Mouse (Mus musculus) testis, adult 2 months (tissue): ENCODE measurements at regions not wholly inside any gene's neighbourhood (a gene's known extent, or its start where the extent isn't known, plus 50 kb on each side); places are given as distances from the start of the nearest gene placed in this dataset.
"Not testable (repeated sequence)": the region's sequence is repeated elsewhere in the genome, so short reads cannot be mapped to it uniquely, and the experiment has no call there.

Experiments
- CTCF ChIP-seq: fragments of 200-500 bp; IDR thresholded peaks from 2 replicates; pipeline ENCODE4 v1.5.1; 2012; ENCODE audit warnings: low read depth, mild to moderate bottlenecking, inconsistent platforms, low read length, moderate library complexity; ENCODE audit not compliant: control insufficient read depth, insufficient read depth, insufficient replicate concordance
- POLR2A ChIP-seq: fragments of 200-500 bp; IDR thresholded peaks from 2 replicates; pipeline ENCODE4 v1.6.1; 2012; ENCODE audit warnings: low read depth, mild to moderate bottlenecking, inconsistent platforms, low read length, moderate library complexity; ENCODE audit not compliant: control insufficient read depth

- TF ChIP-seq CTCF, POLR2A: not testable (repeated sequence)
Observed at GRCm38 (mm10) chr2:129949786-129950185, 62.4 kb upstream of the Tgm3 start.
